Mouse (Mus musculus): Measurements from ENCODE around the gene Gtf3c6. TPM values are rescaled to one million over a fixed set of nuclear protein-coding genes. Genes with fewer than 3 reads are reported as not detected.

The Gtf3c6 gene
- total RNA-seq, 2 experiments from 2014 or later, result 31.0 to 33.7 TPM

DNA sequence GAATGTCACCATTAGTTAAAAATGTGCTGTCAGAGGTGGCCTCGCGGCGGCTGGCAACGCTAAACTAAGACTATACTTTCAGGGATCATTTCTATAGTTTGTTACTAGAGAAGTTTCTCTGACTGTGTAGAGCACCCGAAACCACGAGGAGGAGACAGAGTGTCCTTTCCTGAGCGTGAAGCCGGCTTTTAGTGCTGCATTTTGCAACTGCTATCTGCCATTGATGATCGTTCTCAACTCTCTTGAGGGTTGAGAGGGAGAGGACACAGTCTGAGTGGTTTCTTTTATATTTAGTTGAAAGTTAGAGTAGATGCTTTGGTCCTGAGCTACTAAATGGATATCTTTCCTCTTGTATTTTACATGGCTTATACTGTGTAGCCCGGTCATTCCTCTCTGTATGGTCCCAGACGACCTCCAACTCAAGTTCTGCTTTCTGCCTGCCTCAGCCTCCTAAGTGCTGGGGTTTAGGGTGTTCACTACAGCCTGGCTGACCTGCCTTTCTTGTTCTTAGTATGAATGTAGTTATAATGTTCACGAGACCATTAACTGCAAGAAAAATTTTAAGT lies 576 bp upstream of the Gtf3c6 start:
- peak; percentile 76 for DNase-seq

- peak; percentile 67 for DNase-seq
Measured at GRCm38 (mm10) chr10:40256716-40257115, 1.2 kb downstream of the Gtf3c6 start.

DNA sequence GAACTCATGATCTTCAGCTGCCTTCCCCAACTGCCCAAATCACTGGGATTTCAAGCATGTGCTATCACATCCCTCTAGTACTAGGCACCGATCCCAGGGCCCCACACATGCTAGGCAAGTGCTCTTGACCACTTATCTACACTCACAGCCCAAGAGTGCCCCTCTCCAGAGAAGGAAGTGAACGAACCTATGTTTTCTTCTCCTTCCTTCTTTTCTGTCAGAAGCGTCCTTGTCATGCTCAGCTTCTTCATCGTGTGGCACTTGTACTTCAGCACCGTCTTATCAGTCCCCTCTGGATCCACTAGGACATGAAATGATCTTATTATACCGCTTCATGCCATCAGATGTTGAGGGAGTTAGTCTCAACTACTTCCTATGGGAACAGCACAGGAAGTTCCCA lies 6.9 kb downstream of the Gtf3c6 start:
- no peak for DNase-seq

- no peak for DNase-seq
Measured at GRCm38 (mm10) chr10:40249625-40250024, 8.3 kb downstream of the Gtf3c6 start.

DNA sequence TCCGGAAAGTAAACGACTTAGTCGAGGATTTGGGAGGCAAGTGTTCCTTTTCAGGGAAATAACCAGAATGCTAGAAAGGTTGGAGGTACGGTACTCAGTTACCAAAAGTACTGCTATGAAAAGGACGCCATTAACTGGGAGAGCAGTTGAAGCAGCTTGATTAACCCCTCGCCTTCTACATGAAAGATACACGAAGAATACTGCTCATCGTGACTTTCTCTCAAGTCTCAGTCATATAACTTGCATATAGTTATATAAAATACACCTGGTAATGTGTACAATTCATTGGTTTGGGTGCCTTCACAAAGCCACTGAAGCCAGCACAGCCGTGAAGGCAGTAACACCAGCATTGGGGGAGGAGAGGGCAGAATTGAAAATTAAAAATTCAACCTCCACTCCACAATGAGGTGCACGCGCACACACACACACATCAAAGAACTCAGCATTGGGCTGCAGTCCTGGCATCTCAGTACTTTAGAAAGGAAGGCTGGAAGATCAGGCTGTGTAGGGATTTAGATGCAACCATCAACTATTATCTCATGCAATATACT lies 10.7 kb downstream of the Gtf3c6 start:
- DNase-seq, result no peak

DNA sequence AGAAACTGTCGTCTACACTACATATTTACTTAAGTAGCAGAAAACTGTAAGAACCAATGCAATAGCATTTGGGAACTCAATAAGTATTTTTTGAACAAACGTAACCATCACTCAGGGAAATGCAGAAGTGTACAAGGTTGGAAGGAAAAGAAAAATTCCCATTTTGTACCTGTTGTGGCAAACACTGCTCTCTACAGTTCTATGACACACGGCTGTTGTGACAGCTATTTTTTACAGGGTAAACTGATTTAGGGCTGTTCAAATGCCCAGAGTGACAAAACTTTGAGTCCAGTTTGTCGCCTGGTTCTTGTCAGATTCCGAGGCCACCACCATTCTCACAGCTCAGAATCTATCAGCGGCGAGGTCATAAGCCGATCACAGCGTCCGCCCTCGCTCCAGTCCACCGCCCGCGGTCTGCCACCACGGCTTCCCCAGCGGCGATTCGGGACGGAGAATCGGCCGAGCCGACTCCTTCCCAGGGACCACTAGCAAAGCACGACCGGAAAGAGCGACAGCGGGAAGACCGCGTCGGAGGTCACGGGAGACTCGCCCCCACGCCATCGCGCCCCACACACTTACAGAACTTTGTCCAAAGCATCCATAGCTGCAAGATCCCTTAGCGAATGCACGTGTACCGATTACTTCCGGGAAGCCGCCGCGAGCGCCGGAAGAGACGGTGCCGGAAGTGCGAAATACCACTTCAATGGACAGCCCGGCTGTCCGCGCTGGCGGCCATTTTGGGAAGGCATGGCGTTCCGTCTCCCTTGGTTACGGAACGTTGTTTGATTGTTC lies 11.3 kb downstream of the Gtf3c6 start, which contains the start of gene Rpf2:
Rpf2 (minus strand) TSS at position 663 of the 792 bp plus-strand sequence.
- peak; percentile 82 for DNase-seq

DNA sequence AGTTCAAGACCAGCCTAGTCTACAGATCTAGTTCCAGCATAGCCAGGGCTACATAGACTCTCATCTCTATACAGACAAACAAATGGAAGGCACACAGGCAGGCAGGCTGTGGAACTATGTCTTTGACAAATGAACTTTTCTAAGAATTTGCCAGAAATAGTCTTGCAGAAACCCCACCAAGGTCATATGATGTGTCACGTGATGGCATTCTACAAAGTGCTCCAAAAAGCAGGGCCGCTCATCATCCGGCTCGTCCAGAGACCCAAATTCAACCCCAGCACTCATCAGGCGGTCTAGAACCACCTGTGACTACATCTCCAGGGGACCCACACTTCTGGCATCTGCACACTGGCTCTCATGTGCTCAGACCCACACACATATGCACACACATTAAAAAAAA lies 20.1 kb downstream of the Gtf3c6 start:
- DNase-seq, result no peak

- DNase-seq, result no peak
Measured at GRCm38 (mm10) chr10:40233241-40233640, 24.7 kb downstream of the Gtf3c6 start.

DNA sequence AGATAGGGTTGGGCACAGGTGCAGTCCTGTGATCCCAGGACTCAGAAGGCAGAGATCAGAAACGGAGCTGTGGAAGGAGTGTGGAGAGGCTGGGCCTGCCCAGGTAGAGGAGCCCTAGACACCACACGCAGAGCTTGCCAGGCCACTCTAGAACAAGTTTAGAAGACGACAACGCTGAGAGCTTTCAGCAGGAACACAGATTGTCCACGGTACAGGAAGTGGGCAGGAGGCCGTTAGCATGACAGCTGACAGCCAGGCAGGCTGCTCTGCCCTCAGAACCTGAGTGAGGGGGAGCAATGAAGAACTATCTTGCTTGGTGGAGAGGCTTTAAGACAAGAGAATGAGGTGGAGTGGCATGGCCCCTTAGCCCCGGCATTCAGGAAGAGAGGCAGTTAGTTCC lies 25.5 kb downstream of the Gtf3c6 start:
- no peak for DNase-seq

DNA sequence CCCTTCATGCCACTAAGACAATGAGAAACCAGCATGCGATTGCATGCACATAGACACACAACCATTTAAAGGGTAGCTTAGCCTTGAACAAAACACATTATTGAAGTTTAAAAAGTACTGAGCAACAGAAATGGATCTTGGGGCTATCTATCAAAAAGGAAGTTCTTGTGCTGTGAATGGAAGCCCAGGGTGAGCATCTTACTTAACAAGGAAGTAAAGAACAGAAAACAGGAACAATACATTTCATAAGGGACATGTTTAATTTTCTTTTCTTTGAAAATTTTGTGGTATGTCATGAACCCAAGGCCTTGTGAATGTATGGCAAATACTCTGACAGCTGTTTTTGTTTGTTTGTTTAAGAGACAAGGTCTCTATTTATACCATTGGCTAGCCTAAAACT lies 28.2 kb downstream of the Gtf3c6 start:
- DNase-seq, result no peak

DNA sequence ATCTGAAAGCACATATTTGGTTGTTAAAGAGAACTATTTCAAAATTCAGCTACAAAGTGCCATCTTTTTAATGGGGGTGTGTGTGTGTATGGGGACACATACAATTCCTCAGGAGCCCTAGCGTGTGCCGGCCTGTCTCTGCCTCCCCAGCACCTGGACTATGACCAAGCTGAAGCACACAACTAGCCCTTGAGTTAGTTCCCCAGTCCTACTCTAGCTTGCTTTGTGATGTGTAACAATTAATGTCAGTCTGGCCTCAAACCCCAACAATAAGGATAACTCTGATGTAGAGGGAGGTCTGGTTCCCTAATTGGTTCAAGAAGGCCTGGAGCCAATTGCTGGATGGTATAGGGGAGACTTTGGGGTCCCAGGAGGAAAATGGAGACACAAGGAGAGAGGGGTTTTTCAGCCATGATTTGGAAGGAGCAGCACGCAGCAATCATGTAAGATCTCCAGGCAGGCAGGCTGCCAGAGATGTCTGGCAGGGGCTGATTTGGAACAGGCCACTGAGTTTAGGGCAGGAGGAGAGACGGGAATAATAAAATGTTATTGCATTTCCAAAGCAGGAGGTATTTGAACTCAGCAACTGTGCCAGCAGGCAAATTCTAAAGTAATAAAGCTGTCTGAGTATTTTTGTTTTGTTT lies 30.1 kb downstream of the Gtf3c6 start:
- DNase-seq, result no peak

GRCm38 (mm10) chr10:40218874-40219273 lies 39.0 kb downstream of the Gtf3c6 start:
- DNase-seq, result no peak

- DNase-seq, result peak; percentile 96
Measured at GRCm38 (mm10) chr10:40212443-40213169, 45.3 kb downstream of the Gtf3c6 start.

Other genes starting within 250 kb of the Gtf3c6 start
- 1 to 10 TPM in 1 of 2 experiments, under 1 TPM in 1; 0.69 to 1.4 TPM for gene Mfsd4b1, start 232.8 kb downstream of the Gtf3c6 start, total RNA-seq (2021)
- gene Slc16a10, start 115.8 kb downstream of the Gtf3c6 start, total RNA-seq (2021), result 10 to 100 TPM; 12.9 to 14.3 TPM
- 10 to 100 TPM; 14.6 to 20.2 TPM for gene Rpf2, start 11.1 kb downstream of the Gtf3c6 start, total RNA-seq (2021)
- 10 to 100 TPM; 31.0 to 32.1 TPM for gene Amd1, start 44.1 kb upstream of the Gtf3c6 start, total RNA-seq (2021)
- gene Cdk19, start 81.5 kb upstream of the Gtf3c6 start, total RNA-seq (2021), result 10 to 100 TPM; 14.2 to 14.5 TPM

All from heart, postnatal 4 days (tissue).